Mouse (Mus musculus) forebrain, embryonic 15.5 days (tissue): Measurements from ENCODE around the gene Mme. TPM values are rescaled to one million over a fixed set of nuclear protein-coding genes. Genes with fewer than 3 reads are reported as not detected.

Experiments
- ATAC-seq: fragments of 200-750 bp; cut with Nextera tagmentation; replicated peaks from 2 replicates; pipeline ENCODE4 v1.8.0; 2017; ENCODE audit warnings: mild to moderate bottlenecking, moderate TSS enrichment, moderate library complexity
- H3K27ac ChIP-seq: fragments of 300-500 bp; sonication (generic); replicated peaks from 2 replicates; pipeline ENCODE4 v1.5.1; 2015; ENCODE audit warnings: mild to moderate bottlenecking, inconsistent platforms
- H3K27me3 ChIP-seq: fragments of 300-500 bp; sonication (generic); 2 replicates; pipeline ENCODE4 v1.6.1; 2015; ENCODE audit warnings: inconsistent platforms
- H3K36me3 ChIP-seq: fragments of 300-500 bp; sonication (generic); 2 replicates; pipeline ENCODE4 v1.6.1; 2015; ENCODE audit warnings: mild to moderate bottlenecking, inconsistent platforms
- H3K4me1 ChIP-seq: fragments of 300-500 bp; sonication (generic); 2 replicates; pipeline ENCODE4 v1.6.1; 2015; ENCODE audit warnings: inconsistent platforms
- H3K4me2 ChIP-seq: fragments of 300-500 bp; sonication (generic); replicated peaks from 2 replicates; pipeline ENCODE4 v1.6.1; 2015; ENCODE audit warnings: mild to moderate bottlenecking, inconsistent platforms
- H3K4me3 ChIP-seq: fragments of 300-500 bp; sonication (generic); 2 replicates; pipeline ENCODE4 v1.5.1; 2015; ENCODE audit warnings: mild to moderate bottlenecking, inconsistent platforms
- H3K9ac ChIP-seq: fragments of 300-500 bp; sonication (generic); replicated peaks from 2 replicates; pipeline ENCODE4 v1.6.1; 2015; ENCODE audit warnings: mild to moderate bottlenecking, inconsistent platforms
- H3K9me3 ChIP-seq: fragments of 300-500 bp; sonication (generic); 2 replicates; pipeline ENCODE4 v1.6.1; 2016; ENCODE audit warnings: inconsistent platforms
- polyA plus RNA-seq: library from polyadenylated mRNA; unstranded; fragments of >200 nt; fragmentation: Nextera tagmentation; extraction: Ambion mirVana; gene quantifications from 2 replicates; pipeline ENCODE4 v1.2.1, GENCODE M21; 2015

Gene Mme
- polyA plus RNA-seq, 1 experiment from 2014 or later, result 2.6 TPM

DNA sequence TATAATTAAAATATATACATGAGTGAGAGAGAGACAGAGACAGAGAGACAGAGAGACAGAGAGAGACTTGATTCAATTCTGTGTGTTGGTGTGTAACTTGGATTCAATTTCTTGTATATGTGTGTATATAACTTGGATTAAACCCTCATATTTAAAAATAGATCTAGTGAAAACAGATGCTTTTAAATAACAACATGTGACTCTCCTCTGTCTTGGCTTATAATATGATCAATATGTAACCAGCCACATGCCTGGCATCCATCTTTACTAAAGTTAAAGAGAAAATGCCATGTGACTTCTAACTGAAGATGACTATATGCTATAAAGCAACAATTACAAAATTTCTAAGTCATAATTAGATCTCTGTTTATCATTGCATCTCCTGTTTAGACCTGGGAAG is 182.2 kb downstream of the Mme start:
- Histone ChIP-seq H3K4me2 (no peak overlapping the region), H3K36me3 (no peaks in the 10 kb centered on the region), H3K4me1 (no peaks in the 10 kb centered on the region), H3K27me3 (no peaks in the 10 kb centered on the region), H3K9me3 (no peaks in the 10 kb centered on the region), H3K4me3 (no peak overlapping the region), H3K27ac (no peak overlapping the region), H3K9ac (no peak overlapping the region)
- no peak for ATAC-seq

Other genes with a start within 250 kb of the Mme start
- not detected in 2 replicates for gene Gm34302, start 242.3 kb downstream of the Mme start, polyA plus RNA-seq